Mouse (Mus musculus): ENCODE measurements around the gene Tbc1d24. TPM values are rescaled to one million over a fixed set of nuclear protein-coding genes. Genes with fewer than 3 reads are reported as not detected.

Tbc1d24 gene
- polyA plus RNA-seq, 1 experiment: 3.8 TPM

DNA sequence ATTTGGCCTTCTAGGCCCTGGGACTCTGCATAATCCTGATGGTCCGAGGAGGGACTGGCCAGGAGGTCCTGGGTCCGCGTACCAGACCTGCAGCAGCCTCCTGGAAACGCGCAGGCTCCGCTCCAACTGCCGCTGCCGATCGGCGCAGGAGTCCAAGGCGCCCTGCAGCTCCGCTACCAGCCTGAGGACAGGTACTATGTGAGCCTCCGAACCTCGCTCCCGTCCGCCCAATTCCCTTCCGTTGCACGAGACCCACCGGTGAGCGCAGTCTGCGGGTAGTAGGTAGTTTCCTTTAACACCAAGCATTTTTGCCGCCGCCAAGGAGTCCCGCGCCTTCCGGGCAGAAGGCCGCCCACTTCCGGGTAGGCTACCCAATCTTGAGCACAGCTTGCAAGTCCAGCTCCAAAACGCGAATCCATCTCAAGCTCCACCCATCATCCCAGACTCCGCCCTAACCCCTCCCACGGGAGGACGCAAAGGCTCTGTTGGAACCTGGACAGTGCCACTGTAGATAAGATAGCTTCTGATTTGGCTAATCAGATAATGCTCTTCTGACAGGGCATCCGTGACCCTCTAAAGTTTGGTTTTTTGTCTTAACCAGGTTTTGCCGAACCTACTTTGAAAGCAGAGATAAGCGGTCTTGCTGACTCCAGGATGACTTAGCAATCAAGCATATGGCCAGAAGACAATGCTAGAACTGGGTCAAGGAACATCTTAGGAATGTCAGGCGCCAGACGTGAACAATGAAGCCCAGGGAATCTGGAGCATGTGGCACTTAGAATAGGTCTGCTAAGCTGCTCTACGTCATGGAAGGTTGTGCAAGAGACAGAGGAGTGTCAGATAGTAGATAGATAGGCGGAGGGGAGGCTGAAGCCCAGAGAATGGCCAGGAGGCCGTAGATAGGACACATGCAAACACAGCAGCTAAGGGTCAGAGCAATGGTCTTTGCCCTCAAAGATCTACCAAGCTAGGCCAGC lies 15.4 kb upstream of the Tbc1d24 start, which contains the start of gene Tedc2:
TSS of gene Tedc2 (minus strand) at position 417 of the 977 bp plus-strand sequence.
- H3K36me3 ChIP-seq (ENCODE audit: control insufficient read depth, insufficient read depth): peaks cover 47% of the 10 kb centered on the region
- TF ChIP-seq CTCF (IDR thresholded peaks at IDR 0.05; ENCODE audit: control insufficient read depth, insufficient read depth, insufficient read length): no peak
- no peak for TF ChIP-seq MYOG (IDR thresholded peaks at IDR 0.05; ENCODE audit: control insufficient read depth, extremely low read depth, insufficient read length)
- no peak for TF ChIP-seq MYOD1 (IDR thresholded peaks at IDR 0.05; ENCODE audit: control insufficient read depth, insufficient read length, low read depth)
- no peak for TF ChIP-seq USF1 (IDR thresholded peaks at IDR 0.05; ENCODE audit: low read depth)
- TF ChIP-seq CEBPB (IDR thresholded peaks at IDR 0.05; ENCODE audit: low read depth): peak; percentile 74

DNA sequence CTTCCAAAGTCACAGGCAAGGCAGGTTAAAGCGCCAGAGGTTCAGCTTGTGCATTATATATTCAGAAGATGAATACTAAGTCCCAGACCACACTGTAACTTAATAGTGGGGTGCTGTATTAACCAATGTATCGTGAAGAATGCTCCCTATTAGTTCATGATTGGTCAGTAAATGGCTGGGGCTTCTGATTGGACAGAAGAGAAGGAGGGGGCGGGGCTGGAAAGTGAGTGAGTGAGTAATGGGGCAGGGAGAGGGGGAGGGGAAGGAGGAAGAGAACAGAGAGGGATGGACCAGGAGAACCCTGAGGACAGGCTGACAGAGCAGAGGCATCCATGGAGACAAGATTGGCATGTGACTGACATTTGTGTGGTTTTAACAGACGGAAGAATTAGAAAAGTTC lies 11.5 kb upstream of the Tbc1d24 start:
- Histone ChIP-seq H3K79me2 (ENCODE audit: control insufficient read depth, insufficient read depth) (peaks cover 12% of the 10 kb centered on the region), H3ac (ENCODE audit: control insufficient read depth, insufficient read length, low read depth) (no peak overlapping the region), H3K79me3 (ENCODE audit: low read depth) (peaks cover 7% of the 10 kb centered on the region), H3K36me3 (ENCODE audit: control insufficient read depth, insufficient read depth) (peaks cover 20% of the 10 kb centered on the region), H3K27me3 (ENCODE audit: control insufficient read depth, insufficient read depth, insufficient read length) (no peaks in the 10 kb centered on the region), H3K4me3 (ENCODE audit: insufficient read depth, poor library complexity, severe bottlenecking) (no peak overlapping the region)
- TF ChIP-seq MYOG (IDR thresholded peaks at IDR 0.05; ENCODE audit: control insufficient read depth, extremely low read depth, insufficient read length) (no peak), CTCF (IDR thresholded peaks at IDR 0.05; ENCODE audit: control insufficient read depth, insufficient read depth, insufficient read length) (no peak), FOSL1 (IDR thresholded peaks at IDR 0.05; ENCODE audit: insufficient read depth, low read length, poor library complexity, severe bottlenecking) (no peak)

More for the DNA sequence above, 15.4 kb upstream of the Tbc1d24 start, which contains the start of gene Tedc2:
- peak within 1 kb of the TSS; percentile 87 for H3ac ChIP-seq (ENCODE audit: control insufficient read depth, insufficient read length, low read depth)
- peaks cover 7% of the 10 kb centered on the region for H3K79me3 ChIP-seq (ENCODE audit: low read depth)
- peak within 1 kb of the TSS; percentile 66 for H3K4me3 ChIP-seq (ENCODE audit: insufficient read depth, poor library complexity, severe bottlenecking)
- no peaks in the 10 kb centered on the region for H3K27me3 ChIP-seq (ENCODE audit: control insufficient read depth, insufficient read depth, insufficient read length)
- H3K79me2 ChIP-seq (ENCODE audit: control insufficient read depth, insufficient read depth): peaks cover 12% of the 10 kb centered on the region

- no peaks in the 10 kb centered on the region for H3K27me3 ChIP-seq (ENCODE audit: control insufficient read depth, insufficient read depth, insufficient read length)
Measured at GRCm38 (mm10) chr17:24213186-24213585, 7.8 kb upstream of the Tbc1d24 start.

GRCm38 (mm10) chr17:24212441-24213018 lies 7.2 kb upstream of the Tbc1d24 start:
- H3K36me3 ChIP-seq (ENCODE audit: control insufficient read depth, insufficient read depth): peaks cover 15% of the 10 kb centered on the region
- no peak overlapping the region for H3K4me3 ChIP-seq (ENCODE audit: insufficient read depth, poor library complexity, severe bottlenecking)
- no peaks in the 10 kb centered on the region for H3K79me2 ChIP-seq (ENCODE audit: control insufficient read depth, insufficient read depth)
- H3K79me3 ChIP-seq (ENCODE audit: low read depth): no peaks in the 10 kb centered on the region
- H3K27me3 ChIP-seq (ENCODE audit: control insufficient read depth, insufficient read depth, insufficient read length): no peaks in the 10 kb centered on the region
- TF ChIP-seq MAX (IDR thresholded peaks at IDR 0.05) (no peak), MYOG (IDR thresholded peaks at IDR 0.05; ENCODE audit: control insufficient read depth, extremely low read depth, insufficient read length) (no peak), MYOD1 (IDR thresholded peaks at IDR 0.05; ENCODE audit: control insufficient read depth, insufficient read length, low read depth) (no peak), CEBPB (IDR thresholded peaks at IDR 0.05; ENCODE audit: low read depth) (no peak)
- no peak overlapping the region for H3ac ChIP-seq (ENCODE audit: control insufficient read depth, insufficient read length, low read depth)

More at GRCm38 (mm10) chr17:24213186-24213585, 7.8 kb upstream of the Tbc1d24 start:
- TF ChIP-seq CTCF (IDR thresholded peaks at IDR 0.05; ENCODE audit: control insufficient read depth, insufficient read depth, insufficient read length) (no peak), FOSL1 (IDR thresholded peaks at IDR 0.05; ENCODE audit: insufficient read depth, low read length, poor library complexity, severe bottlenecking) (no peak), MYOD1 (IDR thresholded peaks at IDR 0.05; ENCODE audit: control insufficient read depth, insufficient read length, low read depth) (no peak), MAX (IDR thresholded peaks at IDR 0.05) (no peak), USF1 (IDR thresholded peaks at IDR 0.05; ENCODE audit: low read depth) (no peak), MYOG (IDR thresholded peaks at IDR 0.05; ENCODE audit: control insufficient read depth, extremely low read depth, insufficient read length) (no peak), CEBPB (IDR thresholded peaks at IDR 0.05; ENCODE audit: low read depth) (no peak)
- Histone ChIP-seq H3K36me3 (ENCODE audit: control insufficient read depth, insufficient read depth) (peaks cover 20% of the 10 kb centered on the region), H3K79me2 (ENCODE audit: control insufficient read depth, insufficient read depth) (no peaks in the 10 kb centered on the region), H3K4me3 (ENCODE audit: insufficient read depth, poor library complexity, severe bottlenecking) (no peak overlapping the region), H3ac (ENCODE audit: control insufficient read depth, insufficient read length, low read depth) (no peak overlapping the region), H3K79me3 (ENCODE audit: low read depth) (no peaks in the 10 kb centered on the region)

GRCm38 (mm10) chr17:24211631-24212440 lies 6.5 kb upstream of the Tbc1d24 start:
- no peaks in the 10 kb centered on the region for H3K79me2 ChIP-seq (ENCODE audit: control insufficient read depth, insufficient read depth)
- no peak overlapping the region for H3ac ChIP-seq (ENCODE audit: control insufficient read depth, insufficient read length, low read depth)
- no peak overlapping the region for H3K4me3 ChIP-seq (ENCODE audit: insufficient read depth, poor library complexity, severe bottlenecking)
- TF ChIP-seq MYOG (IDR thresholded peaks at IDR 0.05; ENCODE audit: control insufficient read depth, extremely low read depth, insufficient read length): no peak
- TF ChIP-seq MAX (IDR thresholded peaks at IDR 0.05): no peak
- no peak for TF ChIP-seq MYOD1 (IDR thresholded peaks at IDR 0.05; ENCODE audit: control insufficient read depth, insufficient read length, low read depth)
- TF ChIP-seq CEBPB (IDR thresholded peaks at IDR 0.05; ENCODE audit: low read depth): no peak
- no peaks in the 10 kb centered on the region for H3K79me3 ChIP-seq (ENCODE audit: low read depth)
- peaks cover 13% of the 10 kb centered on the region for H3K36me3 ChIP-seq (ENCODE audit: control insufficient read depth, insufficient read depth)
- H3K27me3 ChIP-seq (ENCODE audit: control insufficient read depth, insufficient read depth, insufficient read length): no peaks in the 10 kb centered on the region

Measured in C2C12 (cell line).